Mouse (Mus musculus) duodenum, adult 2 months (tissue): ENCODE measurements around the gene Olfr1043. TPM values are rescaled to one million over a fixed set of nuclear protein-coding genes. Genes with fewer than 3 reads are reported as not detected.

Experiments used
- polyA plus RNA-seq: library from polyadenylated mRNA; depleted of rRNA; stranded (reverse); fragments of >200 nt; gene quantifications from 2 replicates; pipeline ENCODE4 v1.2.3, GENCODE M21; 2012; ENCODE audit warnings: low replicate concordance; rRNA removed

Olfr1043 gene
- polyA plus RNA-seq, result not detected in 2 replicates

GRCm38 (mm10) chr2:86167422-86167821, at the start of gene Olfr1043:
Gene Olfr1043, minus strand, starts transcription at chr2:86167522.

GRCm38 (mm10) chr2:86202909-86203308, 35.6 kb upstream of the Olfr1043 start, which contains the start of gene Olfr1045:
Gene Olfr1045, minus strand, starts transcription at chr2:86203009.

GRCm38 (mm10) chr2:86185583-86185982, 18.3 kb upstream of the Olfr1043 start, which contains the start of gene Olfr52:
Gene Olfr52, minus strand, starts transcription at chr2:86185683.

GRCm38 (mm10) chr2:86177720-86178119, 10.4 kb upstream of the Olfr1043 start, which contains the start of gene Olfr1044:
Gene Olfr1044, minus strand, starts transcription at chr2:86177820.

GRCm38 (mm10) chr2:86161738-86162137, 5.6 kb downstream of the Olfr1043 start, which contains the start of gene Olfr1042:
Gene Olfr1042, minus strand, starts transcription at chr2:86161838.

GRCm38 (mm10) chr2:86146632-86147031, 20.7 kb downstream of the Olfr1043 start, which contains the start of gene Olfr1040:
Gene Olfr1040, minus strand, starts transcription at chr2:86146732.

GRCm38 (mm10) chr2:86135828-86136227, 31.5 kb downstream of the Olfr1043 start, which contains the start of gene Olfr1039:
Gene Olfr1039, minus strand, starts transcription at chr2:86135928.

Other genes starting within 250 kb of the Olfr1043 start
- gene Olfr1026, start 246.0 kb downstream of the Olfr1043 start, polyA plus RNA-seq, result not detected in 2 replicates
- gene Olfr1028, start 217.1 kb downstream of the Olfr1043 start, polyA plus RNA-seq, result not detected in 2 replicates
- not detected in 2 replicates for gene Olfr1029, start 193.6 kb downstream of the Olfr1043 start, polyA plus RNA-seq
- not detected in 2 replicates for gene Olfr1030, start 188.2 kb downstream of the Olfr1043 start, polyA plus RNA-seq
- not detected in 2 replicates for gene Olfr1031, start 177.2 kb downstream of the Olfr1043 start, polyA plus RNA-seq
- gene Olfr1032, start 162.0 kb downstream of the Olfr1043 start, polyA plus RNA-seq, result not detected in 2 replicates
- 0.04 and 0.14 TPM in 2 replicates for gene Olfr1033, start 146.9 kb downstream of the Olfr1043 start, polyA plus RNA-seq
- gene Olfr1034, start 121.7 kb downstream of the Olfr1043 start, polyA plus RNA-seq, result not detected in 2 replicates
- gene Olfr1036, start 93.5 kb downstream of the Olfr1043 start, polyA plus RNA-seq, result not detected in 2 replicates
- not detected in 2 replicates for gene Olfr1037, start 80.1 kb downstream of the Olfr1043 start, polyA plus RNA-seq
- not detected in 2 replicates for gene Olfr1039, start 31.6 kb downstream of the Olfr1043 start, polyA plus RNA-seq
- gene Olfr1040, start 20.8 kb downstream of the Olfr1043 start, polyA plus RNA-seq, result not detected in 2 replicates
- not detected in 2 replicates for gene Olfr1042, start 5.7 kb downstream of the Olfr1043 start, polyA plus RNA-seq
- not detected in 2 replicates for gene Olfr1044, start 10.3 kb upstream of the Olfr1043 start, polyA plus RNA-seq
- gene Olfr52, start 18.2 kb upstream of the Olfr1043 start, polyA plus RNA-seq, result not detected in 2 replicates
- gene Olfr1045, start 35.5 kb upstream of the Olfr1043 start, polyA plus RNA-seq, result not detected in 2 replicates
- gene Olfr1046, start 51.8 kb upstream of the Olfr1043 start, polyA plus RNA-seq, result not detected in 2 replicates
- gene Olfr1047, start 63.9 kb upstream of the Olfr1043 start, polyA plus RNA-seq, result not detected in 2 replicates
- gene Olfr1048, start 72.8 kb upstream of the Olfr1043 start, polyA plus RNA-seq, result not detected in 2 replicates
- gene Olfr1049, start 90.8 kb upstream of the Olfr1043 start, polyA plus RNA-seq, result not detected in 2 replicates
- gene Olfr1051, start 111.6 kb upstream of the Olfr1043 start, polyA plus RNA-seq, result not detected in 2 replicates
- gene Olfr1052, start 124.9 kb upstream of the Olfr1043 start, polyA plus RNA-seq, result not detected in 2 replicates
- not detected in 2 replicates for gene Olfr1053, start 147.8 kb upstream of the Olfr1043 start, polyA plus RNA-seq
- gene Olfr1054, start 167.9 kb upstream of the Olfr1043 start, polyA plus RNA-seq, result not detected in 2 replicates
- not detected in 2 replicates for gene Olfr1055, start 182.8 kb upstream of the Olfr1043 start, polyA plus RNA-seq
- not detected in 2 replicates for gene Olfr1056, start 194.9 kb upstream of the Olfr1043 start, polyA plus RNA-seq
- not detected in 2 replicates for gene Olfr1057, start 210.9 kb upstream of the Olfr1043 start, polyA plus RNA-seq
- not detected in 2 replicates for gene Olfr1058, start 221.0 kb upstream of the Olfr1043 start, polyA plus RNA-seq
- not detected in 2 replicates for gene Olfr1061, start 246.5 kb upstream of the Olfr1043 start, polyA plus RNA-seq